Mouse (Mus musculus) midbrain, embryonic 16.5 days (tissue): ENCODE measurements at regions not wholly inside any gene's neighbourhood (a gene's known extent, or its start where the extent isn't known, plus 50 kb on each side); places are given as distances from the start of the nearest gene placed in this dataset.

ENCODE experiments used
- ATAC-seq: fragments of 200-750 bp; cut with Nextera tagmentation; 2 replicates; pipeline ENCODE4 v1.8.0; 2017; ENCODE audit warnings: moderate TSS enrichment
- H3K27ac ChIP-seq: fragments of 300-500 bp; sonication (generic); 2 replicates; pipeline ENCODE4 v1.5.1; 2014; ENCODE audit warnings: mild to moderate bottlenecking, low read length, mixed read lengths
- H3K27me3 ChIP-seq: fragments of 300-500 bp; sonication (generic); 2 replicates; pipeline ENCODE4 v1.6.1; 2014; ENCODE audit warnings: low read depth, low read length, mixed read lengths; ENCODE audit not compliant: control insufficient read depth, insufficient read depth
- H3K36me3 ChIP-seq: fragments of 300-500 bp; sonication (generic); 2 replicates; pipeline ENCODE4 v1.6.1; 2014; ENCODE audit warnings: mild to moderate bottlenecking, low read length, moderate library complexity, mixed read lengths; ENCODE audit not compliant: control insufficient read depth, insufficient read depth
- H3K4me1 ChIP-seq: fragments of 300-500 bp; sonication (generic); 2 replicates; pipeline ENCODE4 v1.6.1; 2014; ENCODE audit warnings: mild to moderate bottlenecking, low read length, mixed read lengths; ENCODE audit not compliant: control insufficient read depth, insufficient read depth
- H3K4me2 ChIP-seq: fragments of 300-500 bp; sonication (generic); 2 replicates; pipeline ENCODE4 v1.6.1; 2014; ENCODE audit warnings: mild to moderate bottlenecking, low read length, mixed read lengths
- H3K4me3 ChIP-seq: fragments of 300-500 bp; sonication (generic); 2 replicates; pipeline ENCODE4 v1.5.1; 2014; ENCODE audit warnings: low read depth, mild to moderate bottlenecking, low read length, moderate library complexity, mixed read lengths
- H3K9ac ChIP-seq: fragments of 300-500 bp; sonication (generic); 2 replicates; pipeline ENCODE4 v1.6.1; 2014; ENCODE audit warnings: low read depth, low read length, mixed read lengths
- H3K9me3 ChIP-seq: fragments of 300-500 bp; sonication (generic); replicated peaks from 2 replicates; pipeline ENCODE4 v1.6.1; 2014; ENCODE audit warnings: mild to moderate bottlenecking, low read length, mixed read lengths; ENCODE audit not compliant: control insufficient read depth, poor library complexity, severe bottlenecking
- WGBS: fragments of 180-500 bp; shearing (Covaris S2); extraction: QIAGEN DNeasy Blood & Tissue Kit; methylation state at CpG from one replicate; pipeline ENCODE4 v1.1.7; 2014; 5-methylcytosine and 5-hydroxymethylcytosine counted together

GRCm38 (mm10) chr17:64489769-64490335, 110.7 kb upstream of the Man2a1 start:
- H3K4me1 ChIP-seq, result no peaks in the 10 kb centered on the region
- H3K4me3 ChIP-seq, result no peak overlapping the region
- H3K9me3 ChIP-seq, result no peaks in the 10 kb centered on the region
- H3K27ac ChIP-seq, result no peak overlapping the region
- H3K36me3 ChIP-seq, result no peaks in the 10 kb centered on the region
- WGBS, result 79% methylated on average over 2 of the region's 2 CpGs
- H3K4me2 ChIP-seq, result no peak overlapping the region
- no peaks in the 10 kb centered on the region for H3K27me3 ChIP-seq
- no peak overlapping the region for H3K9ac ChIP-seq
- ATAC-seq, result no peak

GRCm38 (mm10) chr17:64490664-64491063, 109.9 kb upstream of the Man2a1 start:
- 54% methylated on average over 7 of the region's 7 CpGs for WGBS
- Histone ChIP-seq H3K9ac (no peak overlapping the region), H3K36me3 (no peaks in the 10 kb centered on the region), H3K4me2 (no peak overlapping the region), H3K4me1 (no peaks in the 10 kb centered on the region), H3K4me3 (no peak overlapping the region), H3K9me3 (no peaks in the 10 kb centered on the region), H3K27ac (no peak overlapping the region), H3K27me3 (no peaks in the 10 kb centered on the region)
- 0 out of 2 replicates have a peak, but pooled peaks have one; percentile 28 for ATAC-seq

- no peak for ATAC-seq
- no peaks in the 10 kb centered on the region for H3K4me1 ChIP-seq
- WGBS, result 55% methylated on average over 9 of the region's 10 CpGs
- H3K9ac ChIP-seq, result no peak overlapping the region
- H3K27ac ChIP-seq, result no peak overlapping the region
- H3K36me3 ChIP-seq, result no peaks in the 10 kb centered on the region
- H3K4me3 ChIP-seq, result no peak overlapping the region
- H3K4me2 ChIP-seq, result no peak overlapping the region
- no peaks in the 10 kb centered on the region for H3K9me3 ChIP-seq
- H3K27me3 ChIP-seq, result no peaks in the 10 kb centered on the region
Measured at GRCm38 (mm10) chr17:64491922-64492353, 108.6 kb upstream of the Man2a1 start.

- Histone ChIP-seq H3K4me2 (no peak overlapping the region), H3K4me3 (no peak overlapping the region), H3K36me3 (no peaks in the 10 kb centered on the region), H3K27me3 (no peaks in the 10 kb centered on the region), H3K27ac (no peak overlapping the region), H3K9me3 (no peaks in the 10 kb centered on the region), H3K9ac (no peak overlapping the region), H3K4me1 (no peaks in the 10 kb centered on the region)
- 59% methylated on average over 7 of the region's 9 CpGs for WGBS
- ATAC-seq, result no peak
Measured at GRCm38 (mm10) chr17:64492614-64493269, 107.8 kb upstream of the Man2a1 start.

- no peak for ATAC-seq
- H3K4me3 ChIP-seq, result no peak overlapping the region
- no peaks in the 10 kb centered on the region for H3K36me3 ChIP-seq
- H3K9ac ChIP-seq, result no peak overlapping the region
- H3K27ac ChIP-seq, result no peak overlapping the region
- H3K27me3 ChIP-seq, result no peaks in the 10 kb centered on the region
- no peaks in the 10 kb centered on the region; the same call in none of the 2 replicates for H3K4me1 ChIP-seq
- H3K4me2 ChIP-seq, result no peak overlapping the region
- no peaks in the 10 kb centered on the region for H3K9me3 ChIP-seq
- 58% methylated on average over 15 of the region's 15 CpGs for WGBS
Measured at GRCm38 (mm10) chr17:64499281-64499997, 101.1 kb upstream of the Man2a1 start.

GRCm38 (mm10) chr17:64502376-64502775, 98.2 kb upstream of the Man2a1 start:
- no peak overlapping the region for H3K27ac ChIP-seq
- no peaks in the 10 kb centered on the region for H3K9me3 ChIP-seq
- ATAC-seq, result no peak
- 92% methylated on average over 2 of the region's 2 CpGs for WGBS
- no peak overlapping the region for H3K4me2 ChIP-seq
- no peak overlapping the region for H3K9ac ChIP-seq
- no peaks in the 10 kb centered on the region for H3K36me3 ChIP-seq
- no peaks in the 10 kb centered on the region for H3K27me3 ChIP-seq
- H3K4me1 ChIP-seq, result no peaks in the 10 kb centered on the region; the same call in none of the 2 replicates
- no peak overlapping the region for H3K4me3 ChIP-seq

- Histone ChIP-seq H3K9ac (no peak overlapping the region), H3K4me2 (no peak overlapping the region), H3K27me3 (no peaks in the 10 kb centered on the region), H3K9me3 (no peaks in the 10 kb centered on the region), H3K4me1 (no peaks in the 10 kb centered on the region; the same call in none of the 2 replicates), H3K36me3 (no peaks in the 10 kb centered on the region), H3K27ac (no peak overlapping the region), H3K4me3 (no peak overlapping the region)
- ATAC-seq, result no peak
- 73% methylated on average over 2 of the region's 2 CpGs for WGBS
Measured at GRCm38 (mm10) chr17:64505956-64506355, 94.6 kb upstream of the Man2a1 start.

GRCm38 (mm10) chr17:64511139-64511779, 89.3 kb upstream of the Man2a1 start:
- H3K4me3 ChIP-seq, result no peak overlapping the region
- H3K4me2 ChIP-seq, result no peak overlapping the region
- no peak overlapping the region for H3K9ac ChIP-seq
- peaks cover 3% of the 10 kb centered on the region; the same call in 1 of the 2 replicates for H3K4me1 ChIP-seq
- no peak overlapping the region for H3K27ac ChIP-seq
- 65% methylated on average over 3 of the region's 3 CpGs for WGBS
- ATAC-seq, result no peak
- H3K9me3 ChIP-seq, result no peaks in the 10 kb centered on the region
- H3K27me3 ChIP-seq, result no peaks in the 10 kb centered on the region
- H3K36me3 ChIP-seq, result no peaks in the 10 kb centered on the region

GRCm38 (mm10) chr17:64522213-64522612, 78.3 kb upstream of the Man2a1 start:
- no peaks in the 10 kb centered on the region for H3K9me3 ChIP-seq
- H3K9ac ChIP-seq, result no peak overlapping the region
- H3K36me3 ChIP-seq, result no peaks in the 10 kb centered on the region
- H3K4me2 ChIP-seq, result no peak overlapping the region
- no peaks in the 10 kb centered on the region for H3K27me3 ChIP-seq
- H3K27ac ChIP-seq, result no peak overlapping the region
- ATAC-seq, result no peak
- H3K4me3 ChIP-seq, result no peak overlapping the region
- WGBS, result 74% methylated on average over 8 of the region's 8 CpGs
- no peaks in the 10 kb centered on the region for H3K4me1 ChIP-seq
